Mouse (Mus musculus): ENCODE measurements at regions not wholly inside any gene's neighbourhood (a gene's known extent, or its start where the extent isn't known, plus 50 kb on each side); places are given as distances from the start of the nearest gene placed in this dataset.
"Not testable (repeated sequence)": the region's sequence is repeated elsewhere in the genome, so short reads cannot be mapped to it uniquely, and the experiment has no call there.

- in situ Hi-C loops (cut with MboI, MseI) = no loop called here
Measured at GRCm38 (mm10) chr10:11515144-11515543, 171.9 kb downstream of the Epm2a start.

GRCm38 (mm10) chr10:11517122-11517521, 173.9 kb downstream of the Epm2a start:
- in situ Hi-C loops (cut with MboI, MseI) = no loop called here

GRCm38 (mm10) chr10:11531343-11531742, 188.1 kb downstream of the Epm2a start:
- in situ Hi-C loops (cut with MboI, MseI) = no loop called here

- in situ Hi-C loops (cut with MboI, MseI) = not testable (repeated sequence)
Measured at GRCm38 (mm10) chr10:11555376-11555775, 212.2 kb downstream of the Epm2a start.

- in situ Hi-C loops (cut with MboI, MseI) = no loop called here
Measured at GRCm38 (mm10) chr10:11570523-11571055, 227.4 kb downstream of the Epm2a start.

- in situ Hi-C loops (cut with MboI, MseI) = no loop called here
Measured at GRCm38 (mm10) chr10:11608451-11608850, 265.2 kb downstream of the Epm2a start.

GRCm38 (mm10) chr10:11609092-11609491, 265.9 kb downstream of the Epm2a start:
- in situ Hi-C loops (cut with MboI, MseI) = not testable (repeated sequence)

- in situ Hi-C loops (cut with MboI, MseI) = no loop called here
Measured at GRCm38 (mm10) chr10:11648151-11648550, 304.9 kb downstream of the Epm2a start.

- in situ Hi-C loops (cut with MboI, MseI) = no loop called here
Measured at GRCm38 (mm10) chr10:11660056-11660770, 317.0 kb downstream of the Epm2a start.

- in situ Hi-C loops (cut with MboI, MseI) = no loop called here
Measured at GRCm38 (mm10) chr10:11661660-11662250, 318.6 kb downstream of the Epm2a start.

- in situ Hi-C loops (cut with MboI, MseI) = no loop called here
Measured at GRCm38 (mm10) chr10:11709742-11710141, 366.5 kb downstream of the Epm2a start.

- in situ Hi-C loops (cut with MboI, MseI) = no loop called here
Measured at GRCm38 (mm10) chr10:11724775-11725174, 381.6 kb downstream of the Epm2a start.

GRCm38 (mm10) chr10:11729536-11729935, 386.3 kb downstream of the Epm2a start:
- in situ Hi-C loops (cut with MboI, MseI) = no loop called here

- in situ Hi-C loops (cut with MboI, MseI) = no loop called here
Measured at GRCm38 (mm10) chr10:11739574-11740368, 396.6 kb downstream of the Epm2a start.

GRCm38 (mm10) chr10:11745587-11745986, 402.4 kb downstream of the Epm2a start:
- in situ Hi-C loops (cut with MboI, MseI) = no loop called here

GRCm38 (mm10) chr10:11746959-11747358, 403.8 kb downstream of the Epm2a start:
- in situ Hi-C loops (cut with MboI, MseI) = no loop called here

GRCm38 (mm10) chr10:11755105-11755730, 412.0 kb downstream of the Epm2a start:
- in situ Hi-C loops (cut with MboI, MseI) = no loop called here

- in situ Hi-C loops (cut with MboI, MseI) = no loop called here
Measured at GRCm38 (mm10) chr10:11777894-11778293, 434.7 kb downstream of the Epm2a start.

GRCm38 (mm10) chr10:11780302-11780701, 437.1 kb downstream of the Epm2a start:
- in situ Hi-C loops (cut with MboI, MseI) = no loop called here

- in situ Hi-C loops (cut with MboI, MseI) = no loop called here
Measured at GRCm38 (mm10) chr10:11787240-11787639, 444.0 kb downstream of the Epm2a start.

- in situ Hi-C loops (cut with MboI, MseI) = no loop called here
Measured at GRCm38 (mm10) chr10:11799510-11799909, 456.3 kb downstream of the Epm2a start.
